Mouse (Mus musculus) lung, embryonic 14.5 days (tissue): ENCODE data around the gene Slc35e4. TPM values are rescaled to one million over a fixed set of nuclear protein-coding genes. Genes with fewer than 3 reads are reported as not detected.

Experiments used
- ATAC-seq: fragments of 200-750 bp; cut with Nextera tagmentation; 2 replicates; pipeline ENCODE4 v1.8.0; 2017; ENCODE audit warnings: mild to moderate bottlenecking, moderate TSS enrichment, moderate library complexity; ENCODE audit not compliant: insufficient read depth
- DNase-seq: peaks from one replicate; pipeline ENCODE4 v3.0.0-alpha.2; 2015
- H3K27ac ChIP-seq: fragments of 300-500 bp; sonication (generic); 2 replicates; pipeline ENCODE4 v1.5.1; 2014; ENCODE audit warnings: low read depth, mild to moderate bottlenecking, moderate library complexity
- H3K27me3 ChIP-seq: fragments of 300-500 bp; sonication (generic); 2 replicates; pipeline ENCODE4 v1.6.1; 2014; ENCODE audit warnings: low read length, control low read depth; ENCODE audit not compliant: insufficient read depth
- H3K36me3 ChIP-seq: fragments of 300-500 bp; sonication (generic); 2 replicates; pipeline ENCODE4 v1.6.1; 2014; ENCODE audit warnings: control low read depth; ENCODE audit not compliant: insufficient read depth
- H3K4me1 ChIP-seq: fragments of 300-500 bp; sonication (generic); 2 replicates; pipeline ENCODE4 v1.6.1; 2014; ENCODE audit warnings: antibody characterized with exemption, control low read depth; ENCODE audit not compliant: insufficient read depth
- H3K4me2 ChIP-seq: fragments of 300-500 bp; sonication (generic); 2 replicates; pipeline ENCODE4 v1.6.1; 2014; ENCODE audit warnings: mild to moderate bottlenecking
- H3K4me3 ChIP-seq: fragments of 300-500 bp; sonication (generic); 2 replicates; pipeline ENCODE4 v1.5.1; 2014; ENCODE audit warnings: low read depth, low read length
- H3K9ac ChIP-seq: fragments of 300-500 bp; sonication (generic); 2 replicates; pipeline ENCODE4 v1.6.1; 2014
- H3K9me3 ChIP-seq: fragments of 300-500 bp; sonication (generic); 2 replicates; pipeline ENCODE4 v1.6.1; 2016; ENCODE audit warnings: low read depth, low read length, control low read depth
- CTCF ChIP-seq: IDR thresholded peaks from 2 replicates; pipeline ENCODE4 v1.5.1; 2016; ENCODE audit warnings: antibody characterized with exemption, low read depth
- WGBS: fragments of 180-500 bp; shearing (Covaris S2); extraction: QIAGEN DNeasy Blood & Tissue Kit; methylation state at CpG from one replicate; pipeline ENCODE4 v1.1.7; 2014; 5-methylcytosine and 5-hydroxymethylcytosine counted together
- polyA plus RNA-seq: library from polyadenylated mRNA; unstranded; fragments of >200 nt; fragmentation: Nextera tagmentation; extraction: Ambion mirVana; gene quantifications from 2 replicates; pipeline ENCODE4 v1.2.1, GENCODE M21; 2014

Gene Slc35e4
- polyA plus RNA-seq, 1 experiment from 2014 or later: 2.7 TPM

DNA sequence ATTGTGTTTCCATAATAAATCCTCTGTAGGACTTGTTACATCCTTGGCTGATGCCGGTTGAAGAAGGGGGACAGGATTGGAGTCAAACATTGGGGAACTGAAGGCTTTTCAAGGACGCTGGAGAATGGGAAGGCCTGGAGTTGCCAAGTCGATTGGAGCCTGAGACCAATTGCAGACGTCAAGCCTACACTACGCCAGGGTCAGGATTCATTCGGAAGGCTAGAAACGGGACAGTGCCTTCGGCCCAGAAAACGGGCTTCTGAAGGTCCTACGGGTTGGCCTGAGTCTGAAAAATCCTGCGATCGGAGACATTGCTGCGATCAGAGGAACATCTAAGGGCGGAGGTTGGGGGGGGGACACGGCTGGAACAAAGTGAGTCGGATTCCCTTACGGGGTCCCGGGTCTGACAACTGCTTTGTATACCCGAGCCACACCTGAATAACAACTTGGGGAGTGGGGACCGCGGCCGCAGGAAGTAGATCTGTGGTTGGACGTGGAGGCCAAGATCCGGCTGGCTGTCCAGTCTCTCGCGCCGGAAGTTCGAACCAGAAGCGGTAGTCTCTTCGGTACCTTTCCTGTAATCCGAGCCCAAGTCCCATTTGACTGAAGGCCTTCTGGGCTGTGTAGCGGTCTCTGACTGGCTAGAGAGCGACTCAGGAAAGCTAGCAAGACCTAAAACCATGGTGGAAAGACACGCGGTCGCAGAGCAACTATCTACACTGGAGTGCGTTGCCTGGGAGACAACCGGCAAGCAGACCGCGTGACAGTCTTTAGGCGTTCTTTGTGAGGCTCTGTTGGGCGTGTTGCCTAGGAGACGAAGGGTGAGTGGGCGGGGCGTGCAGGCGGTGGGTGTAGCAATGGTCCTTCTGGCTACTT is 19.8 kb downstream of the Slc35e4 start, which contains the start of the genes 4921536K21Rik and Dusp18:
4921536K21Rik (minus strand) TSS at position 693 of the 876 bp plus-strand sequence.
Dusp18 (plus strand) TSS at position 835 of the 876 bp plus-strand sequence.
- 2% methylated on average over 46 of the region's 46 CpGs for WGBS
- no peaks in the 10 kb centered on the region for H3K4me1 ChIP-seq
- no peaks in the 10 kb centered on the region for H3K9me3 ChIP-seq
- peak within 1 kb of the TSS; percentile 54 for H3K4me3 ChIP-seq
- no peaks in the 10 kb centered on the region for H3K27me3 ChIP-seq
- H3K27ac ChIP-seq: peak within 1 kb of the TSS; percentile 89
- peak; percentile 96 for DNase-seq
- H3K36me3 ChIP-seq: no peaks in the 10 kb centered on the region; the same call in 1 of the 2 replicates
- peak within 1 kb of the TSS; percentile 91 for H3K4me2 ChIP-seq
- peak within 1 kb of the TSS; percentile 66 for H3K9ac ChIP-seq
- TF ChIP-seq CTCF: no peak
- peak; percentile 99 for ATAC-seq

GRCm38 (mm10) chr11:3893970-3894369 is 20.5 kb downstream of the Slc35e4 start:
- DNase-seq (no peak), ATAC-seq (no peak)
- no peaks in the 10 kb centered on the region for H3K27me3 ChIP-seq
- no peak overlapping the region for H3K4me3 ChIP-seq
- TF ChIP-seq CTCF: no peak
- 76% methylated on average over 6 of the region's 6 CpGs for WGBS
- H3K9ac ChIP-seq: no peak overlapping the region
- H3K4me1 ChIP-seq: no peaks in the 10 kb centered on the region
- no peak overlapping the region for H3K27ac ChIP-seq
- peak overlapping the region; percentile 91 for H3K4me2 ChIP-seq
- no peaks in the 10 kb centered on the region; the same call in 1 of the 2 replicates for H3K36me3 ChIP-seq
- no peaks in the 10 kb centered on the region for H3K9me3 ChIP-seq

- no peaks in the 10 kb centered on the region for H3K27me3 ChIP-seq
- H3K27ac ChIP-seq: no peak overlapping the region
- 66% methylated on average over 5 of the region's 5 CpGs for WGBS
- no peaks in the 10 kb centered on the region for H3K36me3 ChIP-seq
- no peak overlapping the region for H3K9ac ChIP-seq
- no peak overlapping the region for H3K4me2 ChIP-seq
- no peaks in the 10 kb centered on the region for H3K4me1 ChIP-seq
- ATAC-seq: no peak
- DNase-seq: no peak
- H3K4me3 ChIP-seq: no peak overlapping the region
- no peaks in the 10 kb centered on the region for H3K9me3 ChIP-seq
- no peak for TF ChIP-seq CTCF
Observed at GRCm38 (mm10) chr11:3887331-3887730, 27.1 kb downstream of the Slc35e4 start.

DNA sequence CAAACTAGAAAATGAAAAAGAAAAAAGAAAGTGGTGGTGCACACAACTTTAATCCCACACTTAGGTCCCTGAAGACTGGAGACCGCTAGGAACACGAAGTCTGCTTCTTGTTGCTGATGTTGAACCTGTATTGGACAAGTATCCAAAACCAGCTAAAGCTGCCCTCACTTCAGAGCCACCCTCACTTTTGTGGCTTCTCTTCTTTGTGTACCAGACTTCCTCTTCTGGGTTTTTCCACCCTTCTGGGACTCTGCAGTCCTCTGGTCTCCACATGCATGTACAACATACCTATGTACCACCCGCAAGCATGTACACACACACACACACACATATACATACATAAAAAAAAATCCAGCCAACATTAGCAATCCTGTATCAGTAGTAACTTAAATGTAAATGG is 30.8 kb downstream of the Slc35e4 start:
- H3K27me3 ChIP-seq: no peaks in the 10 kb centered on the region
- H3K4me1 ChIP-seq: no peaks in the 10 kb centered on the region
- H3K4me3 ChIP-seq: no peak overlapping the region
- no peak overlapping the region for H3K27ac ChIP-seq
- DNase-seq (no peak), ATAC-seq (no peak)
- no peak overlapping the region for H3K4me2 ChIP-seq
- no peak for TF ChIP-seq CTCF
- no peaks in the 10 kb centered on the region for H3K36me3 ChIP-seq
- 86% methylated on average over 3 of the region's 3 CpGs for whole genome bisulfite sequencing
- no peaks in the 10 kb centered on the region for H3K9me3 ChIP-seq
- no peak overlapping the region for H3K9ac ChIP-seq

- Histone ChIP-seq H3K9ac (no peak overlapping the region), H3K36me3 (no peaks in the 10 kb centered on the region), H3K27me3 (no peaks in the 10 kb centered on the region), H3K4me3 (no peak overlapping the region), H3K27ac (no peak overlapping the region), H3K9me3 (no peaks in the 10 kb centered on the region), H3K4me2 (no peak overlapping the region), H3K4me1 (no peaks in the 10 kb centered on the region)
- TF ChIP-seq CTCF: peak; percentile 89
- DNase-seq (peak; percentile 89), ATAC-seq (no peak)
- WGBS: 38% methylated on average over 2 of the region's 2 CpGs
Observed at GRCm38 (mm10) chr11:3879836-3880235, 34.6 kb downstream of the Slc35e4 start.

DNA sequence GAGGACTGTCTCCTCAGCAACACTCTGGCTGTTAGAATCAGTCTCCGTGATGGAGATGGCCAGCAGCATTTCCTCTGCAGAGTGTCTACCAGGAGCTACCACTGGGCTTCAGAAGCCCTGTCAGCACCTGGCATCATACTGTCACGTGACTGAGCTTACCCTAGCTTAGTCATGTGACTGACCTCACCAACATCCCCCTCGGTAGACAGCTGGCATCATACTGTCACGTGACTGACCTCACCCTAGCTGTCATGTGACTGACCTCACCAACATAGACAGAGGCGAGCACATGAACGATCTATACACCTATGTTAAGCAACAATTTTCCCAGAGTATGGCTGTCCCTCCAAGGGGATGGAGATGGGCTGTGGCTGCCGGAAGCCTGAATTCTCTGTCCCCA is 35.8 kb downstream of the Slc35e4 start:
- no peak overlapping the region for H3K4me3 ChIP-seq
- no peaks in the 10 kb centered on the region for H3K27me3 ChIP-seq
- DNase-seq (no peak), ATAC-seq (no peak)
- no peak overlapping the region for H3K9ac ChIP-seq
- WGBS: 69% methylated on average over 7 of the region's 7 CpGs
- H3K27ac ChIP-seq: no peak overlapping the region
- no peak overlapping the region for H3K4me2 ChIP-seq
- H3K4me1 ChIP-seq: no peaks in the 10 kb centered on the region
- no peaks in the 10 kb centered on the region for H3K9me3 ChIP-seq
- no peak for TF ChIP-seq CTCF
- H3K36me3 ChIP-seq: no peaks in the 10 kb centered on the region

- H3K4me1 ChIP-seq: no peaks in the 10 kb centered on the region
- no peaks in the 10 kb centered on the region for H3K36me3 ChIP-seq
- 74% methylated on average over 6 of the region's 6 CpGs for WGBS
- H3K9me3 ChIP-seq: no peaks in the 10 kb centered on the region
- no peak for TF ChIP-seq CTCF
- H3K27me3 ChIP-seq: no peaks in the 10 kb centered on the region
- no peak overlapping the region for H3K9ac ChIP-seq
- no peak overlapping the region for H3K27ac ChIP-seq
- DNase-seq (no peak), ATAC-seq (no peak)
- H3K4me2 ChIP-seq: no peak overlapping the region
- H3K4me3 ChIP-seq: no peak overlapping the region
Observed at GRCm38 (mm10) chr11:3876419-3876818, 38.0 kb downstream of the Slc35e4 start.
